Mouse (Mus musculus): ENCODE results near the gene Adap1. TPM values are rescaled to one million over a fixed set of nuclear protein-coding genes. Genes with fewer than 3 reads are reported as not detected.

Gene Adap1
- polyA plus RNA-seq, 1 experiment from 2014 or later, result 57.5 TPM

DNA sequence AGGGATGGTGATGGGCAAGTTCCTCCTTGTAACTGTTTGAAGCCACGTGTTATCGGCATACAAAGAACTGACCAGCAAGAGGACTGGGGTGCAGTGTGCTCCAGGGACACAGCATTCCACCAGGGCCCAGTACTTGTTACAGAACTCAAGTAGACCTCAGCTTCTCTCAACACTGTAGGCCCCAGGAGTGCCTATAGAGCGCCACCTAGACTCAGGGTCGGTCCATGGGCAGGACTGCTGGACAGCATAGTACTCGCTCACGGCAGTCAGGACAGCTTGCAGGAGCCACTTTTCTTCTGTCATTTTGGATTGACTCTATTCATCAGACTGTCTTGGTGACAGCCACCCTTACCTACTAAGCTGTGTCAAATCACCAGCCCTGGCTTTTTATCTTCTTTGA is 70.5 kb downstream of the Adap1 start:
- H3K4me3 ChIP-seq (ENCODE audit: low read length), result no peak overlapping the region
- H3K9me3 ChIP-seq (ENCODE audit: control insufficient read depth, low read length), result no peaks in the 10 kb centered on the region
- peaks cover 5% of the 10 kb centered on the region for H3K36me3 ChIP-seq (ENCODE audit: control insufficient read depth, insufficient read depth, low read length)
- no peak for ATAC-seq
- H3K4me2 ChIP-seq (ENCODE audit: low read length), result no peak overlapping the region
- no peak overlapping the region for H3K27ac ChIP-seq (ENCODE audit: low read depth, low read length)
- H3K27me3 ChIP-seq (replicated peaks; ENCODE audit: control insufficient read depth, insufficient read depth, low read length), result no peaks in the 10 kb centered on the region
- 82% methylated on average over 6 of the region's 6 CpGs for WGBS
- no peak overlapping the region for H3K9ac ChIP-seq (ENCODE audit: low read depth, low read length)
- peaks cover 27% of the 10 kb centered on the region for H3K4me1 ChIP-seq (ENCODE audit: control insufficient read depth, insufficient read depth, low read depth, low read length)

DNA sequence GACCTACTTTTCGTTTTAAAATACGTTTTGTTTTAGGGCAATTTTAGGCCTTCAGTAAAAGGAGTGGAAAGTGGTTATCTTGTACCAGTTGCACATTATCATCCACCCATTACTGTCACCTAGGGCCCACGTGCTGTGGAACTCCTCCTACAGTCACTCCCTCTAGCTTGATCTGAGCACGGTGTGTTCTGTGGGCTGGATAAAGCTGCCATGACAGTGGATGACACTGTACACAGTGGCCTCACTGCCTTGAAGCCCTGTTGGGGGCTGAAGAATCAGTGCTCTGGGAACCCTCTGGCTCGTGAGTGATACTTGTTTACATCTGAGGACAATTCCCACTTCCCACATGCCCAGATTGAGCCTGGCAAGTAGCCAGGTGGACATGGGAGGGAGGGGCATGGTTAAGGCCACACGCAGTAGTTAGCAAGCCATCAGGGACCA is 72.1 kb downstream of the Adap1 start:
- peak overlapping the region; percentile 85 for H3K9ac ChIP-seq (ENCODE audit: low read depth, low read length)
- peaks cover 10% of the 10 kb centered on the region for H3K36me3 ChIP-seq (ENCODE audit: control insufficient read depth, insufficient read depth, low read length)
- WGBS, result 5% methylated on average over 6 of the region's 6 CpGs
- no peaks in the 10 kb centered on the region for H3K27me3 ChIP-seq (replicated peaks; ENCODE audit: control insufficient read depth, insufficient read depth, low read length)
- peak overlapping the region; percentile 79 for H3K4me3 ChIP-seq (ENCODE audit: low read length)
- H3K9me3 ChIP-seq (ENCODE audit: control insufficient read depth, low read length), result no peaks in the 10 kb centered on the region
- H3K27ac ChIP-seq (ENCODE audit: low read depth, low read length), result peak overlapping the region; percentile 95
- H3K4me1 ChIP-seq (ENCODE audit: control insufficient read depth, insufficient read depth, low read depth, low read length), result peaks cover 27% of the 10 kb centered on the region
- ATAC-seq, result no peak
- peak overlapping the region; percentile 88 for H3K4me2 ChIP-seq (ENCODE audit: low read length)

DNA sequence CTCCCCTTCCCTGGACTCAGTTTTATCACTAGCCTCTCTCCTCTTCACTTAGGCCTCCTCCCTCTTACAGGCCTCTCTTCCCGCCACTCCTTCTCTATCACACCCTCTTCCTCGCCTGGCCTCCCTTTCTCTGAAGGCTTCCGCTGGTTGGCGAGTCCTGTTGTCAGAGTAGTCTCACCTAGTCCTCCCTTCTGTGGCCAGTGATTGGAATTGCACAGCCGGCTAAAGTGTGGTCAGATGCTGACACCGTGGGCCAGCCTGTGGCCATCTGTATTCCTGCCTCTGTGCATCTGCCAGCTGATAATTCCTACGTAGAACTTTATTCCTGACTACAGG is 72.5 kb downstream of the Adap1 start:
- peak; percentile 10 for ATAC-seq
- Histone ChIP-seq H3K9me3 (ENCODE audit: control insufficient read depth, low read length) (no peaks in the 10 kb centered on the region), H3K36me3 (ENCODE audit: control insufficient read depth, insufficient read depth, low read length) (peaks cover 13% of the 10 kb centered on the region), H3K4me3 (ENCODE audit: low read length) (peak overlapping the region; percentile 79), H3K4me1 (ENCODE audit: control insufficient read depth, insufficient read depth, low read depth, low read length) (peaks cover 27% of the 10 kb centered on the region), H3K27ac (ENCODE audit: low read depth, low read length) (peak overlapping the region; percentile 95), H3K9ac (ENCODE audit: low read depth, low read length) (peak overlapping the region; percentile 85), H3K4me2 (ENCODE audit: low read length) (peak overlapping the region; percentile 88), H3K27me3 (replicated peaks; ENCODE audit: control insufficient read depth, insufficient read depth, low read length) (no peaks in the 10 kb centered on the region)
- WGBS, result 0% methylated on average over 7 of the region's 7 CpGs

DNA sequence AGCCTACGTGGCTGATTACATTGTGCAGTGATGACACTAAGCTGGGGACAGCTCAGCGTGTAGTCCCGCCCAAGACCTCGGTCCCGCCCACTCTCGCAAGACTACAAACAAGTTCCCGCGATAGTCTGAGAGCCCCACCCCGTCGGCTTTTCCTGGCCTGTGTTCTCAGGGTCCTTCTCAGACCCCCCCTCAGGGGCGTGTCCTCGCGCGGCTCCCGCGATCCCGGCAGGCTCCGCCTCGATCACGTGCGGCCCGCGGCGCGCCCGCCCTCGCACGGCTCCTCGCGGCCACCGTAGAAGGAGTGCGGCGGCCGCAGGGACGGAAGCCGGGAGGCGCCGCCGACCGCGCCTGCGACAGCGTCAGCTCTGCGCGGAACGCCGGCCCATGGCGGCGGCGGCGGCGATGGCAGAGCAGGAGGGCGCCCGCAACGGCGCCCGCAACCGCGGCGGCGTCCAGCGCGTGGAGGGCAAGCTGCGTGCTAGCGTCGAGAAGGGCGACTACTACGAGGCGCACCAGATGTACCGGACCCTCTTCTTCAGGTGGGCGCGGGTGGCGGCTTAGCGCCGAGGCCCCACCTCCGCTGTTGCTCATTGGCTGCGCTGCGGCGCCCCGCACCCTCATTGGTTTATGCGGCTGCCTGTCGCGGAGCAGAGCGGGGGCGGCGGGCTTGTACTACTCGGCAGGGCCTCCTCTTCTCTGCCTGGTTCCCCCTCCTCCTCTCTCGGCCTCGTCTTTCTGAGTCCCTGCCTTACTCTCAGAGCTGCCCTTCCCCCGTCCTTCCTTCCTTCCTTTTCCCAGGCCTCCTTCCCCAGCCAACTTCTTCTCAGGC is 73.1 kb downstream of the Adap1 start, which contains the start of gene Get4:
Get4 (plus strand) TSS at position 244 of the 829 bp plus-strand sequence.
- Histone ChIP-seq H3K9ac (ENCODE audit: low read depth, low read length) (peak within 1 kb of the TSS; percentile 85), H3K27me3 (replicated peaks; ENCODE audit: control insufficient read depth, insufficient read depth, low read length) (no peaks in the 10 kb centered on the region), H3K4me3 (ENCODE audit: low read length) (peak within 1 kb of the TSS; percentile 79), H3K4me1 (ENCODE audit: control insufficient read depth, insufficient read depth, low read depth, low read length) (peaks cover 27% of the 10 kb centered on the region), H3K9me3 (ENCODE audit: control insufficient read depth, low read length) (no peaks in the 10 kb centered on the region), H3K4me2 (ENCODE audit: low read length) (peak within 1 kb of the TSS; percentile 92), H3K36me3 (ENCODE audit: control insufficient read depth, insufficient read depth, low read length) (peaks cover 19% of the 10 kb centered on the region), H3K27ac (ENCODE audit: low read depth, low read length) (peak within 1 kb of the TSS; percentile 95)
- under 1% methylated on average over 81 of the region's 90 CpGs for WGBS
- ATAC-seq, result peak; percentile 95

DNA sequence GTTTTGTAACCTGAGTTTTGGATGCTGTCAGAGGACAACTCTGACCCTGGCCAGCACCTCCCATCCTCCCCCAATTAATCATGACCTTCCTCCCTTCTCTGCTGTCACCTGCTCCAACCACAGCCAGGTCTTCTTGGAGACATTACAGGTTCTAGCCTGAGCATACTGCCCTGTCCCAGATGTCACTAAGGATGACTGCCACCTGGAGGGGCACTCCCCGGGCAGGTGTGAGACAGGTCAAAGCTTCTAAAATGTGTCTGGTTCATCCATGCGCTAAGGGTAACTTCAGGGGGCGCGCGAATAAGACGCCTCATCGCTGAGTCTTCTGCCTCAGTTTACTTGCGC is 73.7 kb downstream of the Adap1 start:
- WGBS, result 0% methylated on average over 8 of the region's 8 CpGs

DNA sequence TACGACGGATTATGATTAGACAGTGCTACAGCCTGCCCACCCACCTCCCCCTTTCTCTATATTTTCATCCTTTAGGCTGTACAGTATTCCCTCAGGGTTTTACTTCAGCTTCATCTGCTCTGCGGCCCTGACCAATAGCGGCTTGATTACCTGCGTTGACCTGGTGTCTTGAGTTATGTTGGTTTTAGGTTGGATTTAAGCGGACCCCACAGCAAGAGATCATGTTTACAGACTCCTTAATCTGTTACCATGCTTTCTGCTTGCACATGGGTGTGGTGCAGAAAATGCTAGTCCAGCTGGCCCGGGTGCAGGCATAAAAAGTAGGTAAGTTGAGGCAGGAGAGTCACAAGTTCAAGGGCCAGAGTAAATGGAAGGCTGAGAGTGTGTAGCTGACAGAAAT is 74.1 kb downstream of the Adap1 start:
- H3K36me3 ChIP-seq (ENCODE audit: control insufficient read depth, insufficient read depth, low read length), result peaks cover 29% of the 10 kb centered on the region
- peaks cover 27% of the 10 kb centered on the region for H3K4me1 ChIP-seq (ENCODE audit: control insufficient read depth, insufficient read depth, low read depth, low read length)
- peak overlapping the region; percentile 80 for H3K9ac ChIP-seq (ENCODE audit: low read depth, low read length)
- no peak overlapping the region; the same call in 1 of the 2 replicates for H3K4me3 ChIP-seq (ENCODE audit: low read length)
- 85% methylated on average over 7 of the region's 7 CpGs for WGBS
- no peaks in the 10 kb centered on the region for H3K9me3 ChIP-seq (ENCODE audit: control insufficient read depth, low read length)
- peak overlapping the region; percentile 92 for H3K4me2 ChIP-seq (ENCODE audit: low read length)
- ATAC-seq, result no peak
- no peaks in the 10 kb centered on the region for H3K27me3 ChIP-seq (replicated peaks; ENCODE audit: control insufficient read depth, insufficient read depth, low read length)
- H3K27ac ChIP-seq (ENCODE audit: low read depth, low read length), result no peak overlapping the region; the same call in 1 of the 2 replicates

More for the DNA sequence above, 73.7 kb downstream of the Adap1 start:
- H3K9ac ChIP-seq (ENCODE audit: low read depth, low read length), result peak overlapping the region; percentile 80
- H3K4me1 ChIP-seq (ENCODE audit: control insufficient read depth, insufficient read depth, low read depth, low read length), result peaks cover 27% of the 10 kb centered on the region
- peaks cover 25% of the 10 kb centered on the region for H3K36me3 ChIP-seq (ENCODE audit: control insufficient read depth, insufficient read depth, low read length)
- H3K4me2 ChIP-seq (ENCODE audit: low read length), result peak overlapping the region; percentile 92
- ATAC-seq, result peak; percentile 59
- no peaks in the 10 kb centered on the region for H3K9me3 ChIP-seq (ENCODE audit: control insufficient read depth, low read length)
- H3K27me3 ChIP-seq (replicated peaks; ENCODE audit: control insufficient read depth, insufficient read depth, low read length), result no peaks in the 10 kb centered on the region
- peak overlapping the region; percentile 79 for H3K4me3 ChIP-seq (ENCODE audit: low read length)
- peak overlapping the region; percentile 84 for H3K27ac ChIP-seq (ENCODE audit: low read depth, low read length)

DNA sequence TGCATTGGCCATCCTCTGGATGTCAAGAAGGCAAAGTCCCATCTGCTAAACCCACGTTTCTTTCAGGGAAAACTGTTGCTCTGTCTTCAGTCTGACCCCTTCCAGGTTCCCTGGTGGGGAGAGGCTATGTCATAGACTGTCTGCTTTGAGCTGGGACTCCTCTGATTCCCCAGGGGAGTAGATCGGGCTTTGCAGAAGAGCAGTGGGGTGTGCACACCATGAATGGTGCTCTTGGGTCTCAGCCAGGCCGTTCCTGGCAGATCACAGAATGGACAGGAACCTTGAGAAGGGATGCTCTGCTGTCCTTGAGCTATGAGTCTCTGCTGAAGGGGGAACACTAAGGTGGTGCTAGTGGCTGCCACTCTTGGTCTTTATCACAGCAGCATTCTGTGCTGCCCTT is 76.6 kb downstream of the Adap1 start:
- H3K4me3 ChIP-seq (ENCODE audit: low read length), result no peak overlapping the region
- H3K9me3 ChIP-seq (ENCODE audit: control insufficient read depth, low read length), result no peaks in the 10 kb centered on the region
- no peak overlapping the region for H3K27ac ChIP-seq (ENCODE audit: low read depth, low read length)
- no peaks in the 10 kb centered on the region for H3K27me3 ChIP-seq (replicated peaks; ENCODE audit: control insufficient read depth, insufficient read depth, low read length)
- peaks cover 12% of the 10 kb centered on the region for H3K4me1 ChIP-seq (ENCODE audit: control insufficient read depth, insufficient read depth, low read depth, low read length)
- H3K4me2 ChIP-seq (ENCODE audit: low read length), result no peak overlapping the region
- no peak overlapping the region for H3K9ac ChIP-seq (ENCODE audit: low read depth, low read length)
- ATAC-seq, result no peak
- peaks cover 48% of the 10 kb centered on the region for H3K36me3 ChIP-seq (ENCODE audit: control insufficient read depth, insufficient read depth, low read length)
- 63% methylated on average over 3 of the region's 3 CpGs for WGBS

DNA sequence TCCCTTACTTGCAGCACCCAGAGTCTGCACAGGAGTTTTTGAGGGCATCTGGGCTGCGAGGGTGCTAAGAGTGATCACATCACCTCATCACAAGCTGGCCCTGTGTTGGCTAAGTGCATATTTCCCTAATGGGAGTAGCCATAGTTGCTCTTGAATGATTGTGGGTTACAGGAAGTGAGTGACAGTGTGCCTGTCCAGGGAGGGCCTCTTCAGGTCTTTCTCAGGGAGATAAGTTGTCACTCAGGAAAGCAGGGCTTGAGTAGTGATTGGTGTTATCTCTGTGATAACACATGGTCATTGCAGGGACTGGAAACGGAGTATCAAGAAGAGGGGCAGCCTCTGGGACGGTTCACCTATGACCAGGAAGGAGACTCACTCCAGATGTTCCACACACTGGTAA is 77.7 kb downstream of the Adap1 start:
- Histone ChIP-seq H3K4me3 (ENCODE audit: low read length) (no peak overlapping the region), H3K9ac (ENCODE audit: low read depth, low read length) (no peak overlapping the region), H3K4me1 (ENCODE audit: control insufficient read depth, insufficient read depth, low read depth, low read length) (peaks cover 5% of the 10 kb centered on the region), H3K9me3 (ENCODE audit: control insufficient read depth, low read length) (no peaks in the 10 kb centered on the region), H3K4me2 (ENCODE audit: low read length) (no peak overlapping the region), H3K27ac (ENCODE audit: low read depth, low read length) (no peak overlapping the region), H3K27me3 (replicated peaks; ENCODE audit: control insufficient read depth, insufficient read depth, low read length) (no peaks in the 10 kb centered on the region), H3K36me3 (ENCODE audit: control insufficient read depth, insufficient read depth, low read length) (peaks cover 57% of the 10 kb centered on the region)
- WGBS, result 96% methylated on average over 3 of the region's 3 CpGs
- ATAC-seq, result no peak

DNA sequence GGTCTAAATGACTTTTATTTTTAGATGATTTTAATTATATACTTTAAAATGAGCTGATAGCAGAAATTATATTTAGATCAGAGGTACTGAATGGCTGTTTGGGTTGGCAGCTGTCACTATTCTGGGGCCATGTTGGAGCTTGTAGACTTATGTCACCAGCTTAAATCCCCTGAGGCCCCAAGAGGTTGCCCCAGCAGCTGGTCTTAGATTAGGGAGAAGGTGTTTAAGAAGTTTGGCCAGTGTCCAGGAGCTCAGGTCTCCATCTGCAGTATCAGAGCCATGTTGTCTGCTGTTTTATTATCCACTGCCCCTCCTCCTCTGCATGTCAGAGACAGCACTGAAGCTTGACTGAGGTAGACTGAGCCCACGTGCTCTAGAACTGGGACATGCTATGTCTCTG is 82.0 kb downstream of the Adap1 start:
- WGBS, result 88% methylated on average over 1 of the region's 1 CpGs
- no peak for ATAC-seq
- H3K4me1 ChIP-seq (ENCODE audit: control insufficient read depth, insufficient read depth, low read depth, low read length), result no peaks in the 10 kb centered on the region
- no peaks in the 10 kb centered on the region for H3K9me3 ChIP-seq (ENCODE audit: control insufficient read depth, low read length)
- H3K9ac ChIP-seq (ENCODE audit: low read depth, low read length), result no peak overlapping the region
- peaks cover 72% of the 10 kb centered on the region for H3K36me3 ChIP-seq (ENCODE audit: control insufficient read depth, insufficient read depth, low read length)
- H3K27ac ChIP-seq (ENCODE audit: low read depth, low read length), result no peak overlapping the region
- H3K4me2 ChIP-seq (ENCODE audit: low read length), result no peak overlapping the region
- H3K27me3 ChIP-seq (replicated peaks; ENCODE audit: control insufficient read depth, insufficient read depth, low read length), result no peaks in the 10 kb centered on the region
- H3K4me3 ChIP-seq (ENCODE audit: low read length), result no peak overlapping the region
